Mouse (Mus musculus): ENCODE measurements around the gene Slc39a11.

Slc39a11 gene

GRCm38 (mm10) chr11:113649353-113650210 lies at the start of gene Slc39a11:
Slc39a11 (minus strand) TSS chr11:113650079.
- peak; percentile 71 for DNase-seq

DNA sequence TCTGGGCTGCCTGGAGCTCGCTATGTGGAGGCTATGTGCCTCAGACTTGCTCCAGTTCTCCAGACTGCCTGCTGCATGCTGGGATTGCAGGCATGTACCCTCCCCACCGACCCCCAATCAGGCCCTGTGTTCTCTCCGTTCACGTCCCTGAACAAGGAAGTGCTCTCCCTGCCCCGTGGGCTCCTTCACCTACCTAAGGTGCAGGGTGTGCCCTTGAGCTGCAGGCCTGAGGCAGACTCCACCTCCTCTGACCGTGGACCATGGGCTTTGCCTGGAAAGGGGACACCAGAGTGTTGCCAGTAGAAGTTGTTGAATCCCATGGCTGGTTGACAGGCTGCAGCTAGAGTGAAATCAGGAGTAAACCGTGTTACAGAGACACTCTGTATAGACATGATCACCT lies 49.8 kb upstream of the Slc39a11 start:
- DNase-seq = no peak

- DNase-seq = no peak
These were observed 48.2 kb upstream of the Slc39a11 start for GRCm38 (mm10) chr11:113698013-113698545.

DNA sequence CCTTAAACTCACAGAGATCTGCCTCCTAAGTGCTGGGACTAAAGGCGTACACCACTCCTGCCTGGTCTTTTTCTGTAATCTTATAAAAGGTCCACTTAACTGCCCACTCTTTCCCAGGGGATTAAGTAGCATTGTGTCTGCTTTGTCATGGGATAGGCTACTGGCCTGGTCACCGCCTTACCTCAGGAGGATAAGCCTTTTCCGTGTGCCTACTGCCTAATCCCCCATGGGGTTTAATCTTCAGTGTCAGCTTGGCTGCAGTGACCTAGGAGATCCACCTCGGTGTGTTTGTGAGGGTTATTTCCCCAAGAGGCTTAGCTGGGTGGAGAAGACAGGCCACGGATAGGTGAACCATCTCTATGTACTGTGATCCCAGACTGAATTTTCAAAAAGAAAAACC lies 47.7 kb upstream of the Slc39a11 start:
- DNase-seq = no peak

- no peak for DNase-seq
These were observed 42.0 kb upstream of the Slc39a11 start for GRCm38 (mm10) chr11:113691851-113692250.

DNA sequence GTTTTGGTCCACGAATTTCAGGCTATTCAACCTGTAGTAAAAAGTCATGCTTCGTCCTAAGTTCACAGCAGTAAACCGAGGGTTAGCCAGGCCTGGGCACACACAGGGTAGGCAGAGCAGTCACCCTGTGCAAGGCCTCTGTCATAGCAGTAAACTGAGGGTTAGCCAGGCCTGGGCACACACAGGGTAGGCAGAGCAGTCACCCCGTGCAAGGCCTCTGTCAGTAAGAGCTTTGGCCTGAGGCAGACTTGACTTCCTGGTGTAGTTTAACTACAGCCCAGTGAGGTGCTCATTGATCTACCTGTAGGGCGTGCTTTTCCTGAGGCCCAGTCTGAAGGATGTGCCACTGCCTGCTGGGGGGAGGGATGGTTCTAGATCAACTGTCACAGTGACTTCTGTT lies 41.4 kb upstream of the Slc39a11 start:
- DNase-seq = no peak

DNA sequence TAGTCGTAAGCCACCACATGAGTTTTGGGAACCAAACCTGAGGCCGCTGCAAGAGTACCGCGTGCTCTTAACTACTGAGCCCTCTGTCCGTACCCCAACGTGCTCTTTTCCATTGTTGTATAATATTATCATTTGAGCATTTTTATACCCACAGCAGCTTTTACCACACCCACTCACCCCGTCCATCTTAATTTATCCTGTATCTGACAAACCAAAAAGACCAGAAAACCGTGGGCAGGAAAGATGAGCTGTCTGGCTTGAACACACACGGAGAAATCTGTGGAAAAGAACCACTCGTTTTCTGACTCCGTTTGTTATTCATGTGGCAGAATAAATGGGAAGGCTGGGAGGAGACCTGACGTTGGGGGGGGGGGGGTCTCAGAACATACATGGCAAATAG lies 40.6 kb upstream of the Slc39a11 start:
- DNase-seq = no peak

GRCm38 (mm10) chr11:113687031-113687430 lies 37.2 kb upstream of the Slc39a11 start:
- no peak for DNase-seq

DNA sequence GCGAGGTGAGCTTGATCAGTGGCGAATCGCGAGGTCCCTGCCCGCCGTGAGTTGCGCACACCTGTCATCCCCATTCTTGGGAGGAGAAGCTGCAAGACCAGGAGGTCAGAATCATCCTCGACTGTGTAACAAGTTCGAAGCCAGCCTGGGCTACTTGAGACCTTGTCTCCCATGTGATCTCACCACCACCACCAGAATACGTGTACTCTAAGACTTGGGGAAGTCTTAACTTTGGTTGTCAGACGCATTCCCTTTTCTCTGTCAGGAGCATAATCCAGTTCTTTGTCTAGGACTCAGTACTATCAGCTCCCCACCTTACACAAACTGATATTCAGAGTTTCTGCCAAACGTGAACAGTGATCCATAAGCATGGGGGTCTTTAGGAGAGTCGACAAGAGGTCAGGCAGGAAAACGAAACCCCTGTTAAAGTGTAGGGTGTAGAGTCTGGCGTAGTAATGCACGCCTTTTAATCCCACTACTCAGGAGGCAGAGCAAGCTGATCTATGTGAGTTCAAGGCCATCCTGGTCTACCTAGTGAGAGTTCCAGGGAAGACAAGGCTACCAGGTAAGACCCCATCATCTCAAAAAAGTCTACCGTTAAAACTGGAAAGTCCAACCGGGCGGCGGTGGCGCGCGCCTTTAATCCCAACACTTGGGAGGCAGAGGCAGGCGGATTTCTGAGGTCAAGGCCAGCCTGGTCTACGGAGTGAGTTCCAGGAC lies 35.0 kb upstream of the Slc39a11 start:
- peak; percentile 47 for DNase-seq

- peak; percentile 96 for DNase-seq
These were observed 34.3 kb upstream of the Slc39a11 start, which contains the start of the genes Fam104a and D11Wsu47e for GRCm38 (mm10) chr11:113683957-113684706. Fam104a (minus strand) TSS chr11:113684155. D11Wsu47e (plus strand) TSS chr11:113684412.

DNA sequence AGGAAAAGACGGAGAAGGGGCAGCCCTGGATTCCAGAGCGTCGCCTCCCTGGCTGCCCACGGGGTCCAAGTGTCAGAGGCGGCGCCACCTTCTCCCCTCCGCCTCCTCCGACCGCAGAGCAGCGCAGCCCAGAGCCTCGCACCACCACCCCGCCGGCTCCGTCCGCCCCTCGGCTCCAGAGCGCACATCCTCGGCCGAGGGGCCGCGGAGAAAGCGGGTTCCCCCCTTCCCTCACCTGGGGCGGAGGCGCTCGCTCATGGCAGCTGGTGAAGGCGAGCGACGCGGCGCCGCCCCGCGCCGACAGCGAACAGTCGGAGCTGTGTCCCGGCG lies 33.7 kb upstream of the Slc39a11 start:
- no peak for DNase-seq

- peak; percentile 66 for DNase-seq
These were observed 33.2 kb upstream of the Slc39a11 start for GRCm38 (mm10) chr11:113682897-113683626.

- no peak for DNase-seq
These were observed 32.1 kb upstream of the Slc39a11 start for GRCm38 (mm10) chr11:113681979-113682378.

- no peak for DNase-seq
These were observed 31.1 kb upstream of the Slc39a11 start for GRCm38 (mm10) chr11:113680954-113681353.

DNA sequence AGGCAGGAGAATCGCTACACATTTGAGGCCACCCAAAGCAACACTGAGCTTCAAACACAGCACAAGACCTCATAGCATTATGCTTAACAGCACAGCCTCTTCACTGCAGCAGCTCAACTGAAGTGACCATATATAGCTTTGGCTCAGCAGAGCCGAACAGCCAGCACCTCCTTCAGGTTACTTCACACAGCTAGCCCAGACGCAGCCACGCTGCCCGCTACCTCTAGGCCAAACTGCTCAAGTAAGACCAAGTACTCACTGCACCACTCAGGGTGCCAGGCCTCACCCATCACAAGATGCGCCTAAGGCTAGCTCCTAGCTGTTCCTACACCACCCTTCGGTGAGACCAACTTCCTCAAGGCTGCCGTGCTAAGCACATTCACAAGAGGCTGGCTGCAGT lies 28.5 kb upstream of the Slc39a11 start:
- DNase-seq = peak; percentile 44

- DNase-seq = no peak
These were observed 27.5 kb upstream of the Slc39a11 start for GRCm38 (mm10) chr11:113677378-113677777.

DNA sequence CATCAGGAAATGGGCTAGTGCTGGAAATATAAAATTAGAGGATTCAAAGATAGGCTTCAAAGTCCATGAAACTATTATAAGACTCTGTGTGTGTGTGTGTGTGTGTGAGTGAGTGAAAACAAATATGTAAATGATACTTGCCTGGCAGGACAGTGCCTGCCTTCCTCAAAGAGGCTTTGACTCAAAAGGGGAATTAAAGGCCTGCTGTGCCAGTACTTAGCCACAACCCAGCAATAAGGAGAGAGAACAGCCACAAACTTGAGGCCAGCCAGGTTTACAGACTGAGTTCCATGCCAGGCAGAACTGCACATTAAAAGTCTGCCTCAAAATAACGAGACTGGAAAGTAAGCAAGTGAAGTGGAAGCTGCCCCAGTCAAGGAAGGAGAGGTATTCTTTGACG lies 27.0 kb upstream of the Slc39a11 start:
- no peak for DNase-seq

DNA sequence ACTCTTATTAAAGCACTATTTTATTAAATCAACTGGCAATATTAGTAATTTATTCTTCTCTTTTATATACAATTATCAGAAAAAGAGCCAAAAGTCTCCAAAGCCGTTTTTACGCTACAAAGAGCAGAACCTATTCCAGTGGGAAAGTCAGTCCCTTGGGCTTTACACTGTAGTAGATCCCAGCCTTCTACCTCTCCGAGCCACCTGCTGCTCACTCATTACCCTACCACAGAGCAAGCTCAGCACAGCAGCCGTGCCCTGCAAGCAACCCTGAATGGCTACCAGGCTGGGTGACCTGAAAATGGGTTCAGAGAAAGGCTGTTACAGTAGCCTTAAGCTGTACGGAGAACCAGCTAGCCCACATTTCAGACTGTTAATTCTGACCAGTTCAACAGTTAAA lies 24.7 kb upstream of the Slc39a11 start:
- no peak for DNase-seq

DNA sequence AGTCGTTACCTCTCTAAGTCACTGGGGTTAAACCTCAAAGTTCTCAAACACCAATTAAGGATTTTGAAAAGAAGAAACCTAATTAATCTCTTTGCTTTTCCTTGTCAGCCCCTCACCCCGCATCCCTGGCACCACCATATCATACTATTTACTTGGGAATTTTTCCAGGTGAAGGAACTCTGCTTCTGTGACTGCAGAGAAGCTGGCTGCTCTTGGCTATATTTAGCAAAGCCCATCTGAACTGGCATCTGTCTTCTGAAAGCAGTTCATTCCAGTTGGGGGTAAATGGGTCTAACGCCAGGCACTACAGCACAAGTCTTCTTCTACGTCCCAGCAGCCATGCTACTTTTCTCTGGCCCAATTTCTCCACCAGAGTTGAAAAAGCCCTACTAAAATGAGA lies 23.7 kb upstream of the Slc39a11 start:
- DNase-seq = no peak

GRCm38 (mm10) chr11:113669711-113670110 lies 19.8 kb upstream of the Slc39a11 start:
- no peak for DNase-seq

- no peak for DNase-seq
These were observed 19.0 kb upstream of the Slc39a11 start for GRCm38 (mm10) chr11:113668857-113669256.

- no peak for DNase-seq
These were observed 17.8 kb upstream of the Slc39a11 start for GRCm38 (mm10) chr11:113667704-113668103.

Data from cerebellum, adult 11-12 months (tissue).